Mouse (Mus musculus) erythroblast, adult 5-6 weeks (primary cell): ENCODE measurements around the gene Panx3. TPM values are rescaled to one million over a fixed set of nuclear protein-coding genes. Genes with fewer than 3 reads are reported as not detected.

Experiments used
- total RNA-seq, 2 experiments: library from RNA; stranded (forward) in 1 of 2; stranded (reverse) in 1 of 2; fragments of 150-400 nt in 1 of 2; fragments of 200-764, 138-1000 nt in 1 of 2; gene quantifications; 2 replicates each; pipeline versions ENCODE4 v1.2.3 to v1.2.4; 2015 to 2017; ENCODE audit warnings: low replicate concordance in 2 of 2

Panx3 gene
- total RNA-seq, 2 experiments from 2014 or later = not detected

Other genes with a start within 250 kb of the Panx3 start
- not detected in 2 replicates for gene Robo3, start 236.0 kb downstream of the Panx3 start, total RNA-seq (2015; ENCODE audit: low replicate concordance)
- gene Robo3, start 236.0 kb downstream of the Panx3 start, total RNA-seq (2017; ENCODE audit: low replicate concordance) = not detected in 2 replicates
- gene Msantd2, start 179.9 kb downstream of the Panx3 start, total RNA-seq (2015; ENCODE audit: low replicate concordance) = 2.3 and 2.5 TPM in 2 replicates
- gene Msantd2, start 179.9 kb downstream of the Panx3 start, total RNA-seq (2017; ENCODE audit: low replicate concordance) = 8.2 and 10.7 TPM in 2 replicates
- not detected in 2 replicates for gene Esam, start 141.2 kb downstream of the Panx3 start, total RNA-seq (2015; ENCODE audit: low replicate concordance)
- gene Esam, start 141.2 kb downstream of the Panx3 start, total RNA-seq (2017; ENCODE audit: low replicate concordance) = 0.42 TPM in 1 of 2 replicates, not detected in the other
- not detected in 2 replicates for gene Vsig2, start 130.0 kb downstream of the Panx3 start, total RNA-seq (2015; ENCODE audit: low replicate concordance)
- gene Vsig2, start 130.0 kb downstream of the Panx3 start, total RNA-seq (2017; ENCODE audit: low replicate concordance) = not detected in 2 replicates
- gene Nrgn, start 116.3 kb downstream of the Panx3 start, total RNA-seq (2015; ENCODE audit: low replicate concordance) = 1.7 TPM in 1 of 2 replicates, not detected in the other
- gene Nrgn, start 116.3 kb downstream of the Panx3 start, total RNA-seq (2017; ENCODE audit: low replicate concordance) = 2.9 TPM in 1 of 2 replicates, not detected in the other
- gene Siae, start 113.5 kb downstream of the Panx3 start, total RNA-seq (2015; ENCODE audit: low replicate concordance) = 1.7 and 1.9 TPM in 2 replicates
- 1.4 and 2.6 TPM in 2 replicates for gene Siae, start 113.5 kb downstream of the Panx3 start, total RNA-seq (2017; ENCODE audit: low replicate concordance)
- not detected in 2 replicates for gene Spa17, start 55.5 kb downstream of the Panx3 start, total RNA-seq (2015; ENCODE audit: low replicate concordance)
- 1.4 TPM in 1 of 2 replicates, not detected in the other for gene Spa17, start 55.5 kb downstream of the Panx3 start, total RNA-seq (2017; ENCODE audit: low replicate concordance)
- gene Tbrg1, start 11.9 kb downstream of the Panx3 start, total RNA-seq (2015; ENCODE audit: low replicate concordance) = 23.0 and 26.5 TPM in 2 replicates
- gene Tbrg1, start 11.9 kb downstream of the Panx3 start, total RNA-seq (2017; ENCODE audit: low replicate concordance) = 17.6 and 24.1 TPM in 2 replicates
- gene Olfr160, start 47.0 kb upstream of the Panx3 start, total RNA-seq (2015; ENCODE audit: low replicate concordance) = not detected in 2 replicates
- not detected in 2 replicates for gene Olfr160, start 47.0 kb upstream of the Panx3 start, total RNA-seq (2017; ENCODE audit: low replicate concordance)
- gene Olfr874, start 75.9 kb upstream of the Panx3 start, total RNA-seq (2015; ENCODE audit: low replicate concordance) = not detected in 2 replicates
- gene Olfr874, start 75.9 kb upstream of the Panx3 start, total RNA-seq (2017; ENCODE audit: low replicate concordance) = not detected in 2 replicates
- gene Olfr875, start 102.6 kb upstream of the Panx3 start, total RNA-seq (2015; ENCODE audit: low replicate concordance) = not detected in 2 replicates
- not detected in 2 replicates for gene Olfr875, start 102.6 kb upstream of the Panx3 start, total RNA-seq (2017; ENCODE audit: low replicate concordance)
- not detected in 2 replicates for gene Olfr876, start 133.8 kb upstream of the Panx3 start, total RNA-seq (2015; ENCODE audit: low replicate concordance)
- gene Olfr876, start 133.8 kb upstream of the Panx3 start, total RNA-seq (2017; ENCODE audit: low replicate concordance) = not detected in 2 replicates
- gene Olfr877, start 185.0 kb upstream of the Panx3 start, total RNA-seq (2015; ENCODE audit: low replicate concordance) = not detected in 2 replicates
- not detected in 2 replicates for gene Olfr877, start 185.0 kb upstream of the Panx3 start, total RNA-seq (2017; ENCODE audit: low replicate concordance)
- not detected in 2 replicates for gene Olfr145, start 227.5 kb upstream of the Panx3 start, total RNA-seq (2015; ENCODE audit: low replicate concordance)
- not detected in 2 replicates for gene Olfr145, start 227.5 kb upstream of the Panx3 start, total RNA-seq (2017; ENCODE audit: low replicate concordance)
- not detected in 2 replicates for gene Olfr878, start 248.6 kb upstream of the Panx3 start, total RNA-seq (2015; ENCODE audit: low replicate concordance)
- gene Olfr878, start 248.6 kb upstream of the Panx3 start, total RNA-seq (2017; ENCODE audit: low replicate concordance) = not detected in 2 replicates